8 mouse cellular contexts compared by ENCODE assay signal in genomic region chr7:30859290-30859634, GRCm38 (mm10). TPM values are rescaled to one million over a fixed set of nuclear protein-coding genes. Genes with fewer than 3 reads are reported as not detected.
DNase-seq lines count a peak whose midpoint lies in the region; ATAC-seq and TF ChIP-seq lines count a peak whose summit lies in the region.

No protein-coding gene starts in this region.

- ATAC-seq in liver, embryonic 12.5 days: peak; percentile 42; the same call in 1 of the 2 replicates
- 0 out of 2 replicates have a peak, but pooled peaks have one; percentile 2 for ATAC-seq in neural tube, embryonic 11.5 days (ENCODE audit: insufficient read depth, low FRiP score, low TSS enrichment)
- peak; percentile 56 for ATAC-seq in stomach, postnatal 0 days (ENCODE audit: low FRiP score, low TSS enrichment)

- no peak for TF ChIP-seq EP300 in stomach, postnatal 0 days (optimal IDR thresholded peaks at IDR 0.05)

- TF ChIP-seq CTCF in stomach, postnatal 0 days (IDR thresholded peaks at IDR 0.05; ENCODE audit: low read depth): peak; percentile 92

- H3K4me2 ChIP-seq in liver, embryonic 12.5 days: no peak overlapping the region
- no peak overlapping the region for H3K4me2 ChIP-seq in neural tube, embryonic 11.5 days (ENCODE audit: low read depth)
- H3K4me2 ChIP-seq in stomach, postnatal 0 days (replicated peaks; ENCODE audit: low read depth): no peak overlapping the region

- H3K9me3 ChIP-seq in liver, embryonic 12.5 days (replicated peaks): no peaks in the 10 kb centered on the region
- H3K9me3 ChIP-seq in neural tube, embryonic 11.5 days (ENCODE audit: control insufficient read depth, low read length): no peaks in the 10 kb centered on the region
- H3K9me3 ChIP-seq in stomach, postnatal 0 days (ENCODE audit: control insufficient read depth, low read length): no peaks in the 10 kb centered on the region

- H3K4me1 ChIP-seq in liver, embryonic 12.5 days: peaks cover 14% of the 10 kb centered on the region
- no peaks in the 10 kb centered on the region for H3K4me1 ChIP-seq in neural tube, embryonic 11.5 days (ENCODE audit: control insufficient read depth, insufficient read depth, low read length)
- H3K4me1 ChIP-seq in stomach, postnatal 0 days (replicated peaks; ENCODE audit: control insufficient read depth, insufficient read depth): no peaks in the 10 kb centered on the region

- peak; percentile 57 to 66 for DNase-seq in urinary bladder, adult 18-20 months (ENCODE audit: low spot score in 2 of 2)
- no peak for DNase-seq in urinary bladder, postnatal 10 days (ENCODE audit: low spot score)
- DNase-seq in embryo, embryonic 10 days (ENCODE audit: low spot score): peak; percentile 84
- DNase-seq in heart, adult 8-10 months (ENCODE audit: low spot score): peak; percentile 28
- peak; percentile 87 for DNase-seq in kidney, postnatal 10 days
- peak; percentile 76 for DNase-seq in neural tube, embryonic 11.5 days (ENCODE audit: low spot score)
- DNase-seq in stomach, postnatal 0 days (ENCODE audit: low spot score): peak; percentile 84

- H3K9ac ChIP-seq in liver, embryonic 12.5 days: no peak overlapping the region
- H3K9ac ChIP-seq in neural tube, embryonic 11.5 days (ENCODE audit: low read length): no peak overlapping the region
- H3K9ac ChIP-seq in stomach, postnatal 0 days (ENCODE audit: low read length): no peak overlapping the region

- no peaks in the 10 kb centered on the region; the same call in 1 of the 2 replicates for H3K27me3 ChIP-seq in liver, embryonic 12.5 days (replicated peaks)
- no peaks in the 10 kb centered on the region for H3K27me3 ChIP-seq in neural tube, embryonic 11.5 days (ENCODE audit: control insufficient read depth, insufficient read depth, low read length)
- H3K27me3 ChIP-seq in stomach, postnatal 0 days (ENCODE audit: control insufficient read depth, insufficient read depth, low read length): no peaks in the 10 kb centered on the region

- no peak overlapping the region for H3K4me3 ChIP-seq in liver, embryonic 12.5 days
- no peak overlapping the region for H3K4me3 ChIP-seq in neural tube, embryonic 11.5 days (ENCODE audit: low read depth, low read length)
- H3K4me3 ChIP-seq in stomach, postnatal 0 days (ENCODE audit: low read depth, low read length): no peak overlapping the region

- no peak overlapping the region for H3K27ac ChIP-seq in liver, embryonic 12.5 days
- H3K27ac ChIP-seq in neural tube, embryonic 11.5 days (ENCODE audit: low read depth, low read length): no peak overlapping the region
- no peak overlapping the region for H3K27ac ChIP-seq in stomach, postnatal 0 days (replicated peaks)

- H3K36me3 ChIP-seq in liver, embryonic 12.5 days: no peaks in the 10 kb centered on the region
- no peaks in the 10 kb centered on the region for H3K36me3 ChIP-seq in neural tube, embryonic 11.5 days (ENCODE audit: control insufficient read depth, insufficient read depth, low read length)
- no peaks in the 10 kb centered on the region for H3K36me3 ChIP-seq in stomach, postnatal 0 days (ENCODE audit: control insufficient read depth, insufficient read depth, low read length)

RNA-seq across cellular contexts. Expression of gene Ffar1, which starts 2.1 kb away (rescaled TPM):
- not detected for total RNA-seq in heart, adult 8-10 months (2022)
- polyA plus RNA-seq in liver, embryonic 12.5 days (2016; fragmentation: Nextera tagmentation; extraction: Ambion mirVana): not detected in 2 replicates
- 0.05 TPM in 1 of 2 replicates, not detected in the other for polyA plus RNA-seq in neural tube, embryonic 11.5 days (2014; fragmentation: Nextera tagmentation; extraction: Ambion mirVana)
- polyA plus RNA-seq in stomach, postnatal 0 days (2015; fragmentation: Nextera tagmentation; extraction: Ambion mirVana): 0.04 and 0.06 TPM in 2 replicates

RNA-seq across cellular contexts. Expression of gene Ffar3, which starts 3.3 kb away (rescaled TPM):
- not detected for total RNA-seq in heart, adult 8-10 months (2022)
- polyA plus RNA-seq in liver, embryonic 12.5 days (2016; fragmentation: Nextera tagmentation; extraction: Ambion mirVana): not detected in 2 replicates
- not detected in 2 replicates for polyA plus RNA-seq in neural tube, embryonic 11.5 days (2014; fragmentation: Nextera tagmentation; extraction: Ambion mirVana)
- 0.22 and 0.30 TPM in 2 replicates for polyA plus RNA-seq in stomach, postnatal 0 days (2015; fragmentation: Nextera tagmentation; extraction: Ambion mirVana)

RNA-seq across cellular contexts. Expression of gene Cd22, which starts 20.9 kb away (rescaled TPM):
- total RNA-seq in heart, adult 8-10 months (2022): 1 to 10 TPM in 1 of 4 experiments, under 1 TPM in 3; 0.52 to 1.0 (median 0.71) TPM
- polyA plus RNA-seq in liver, embryonic 12.5 days (2016; fragmentation: Nextera tagmentation; extraction: Ambion mirVana): 0.21 and 0.38 TPM in 2 replicates
- polyA plus RNA-seq in neural tube, embryonic 11.5 days (2014; fragmentation: Nextera tagmentation; extraction: Ambion mirVana): 0.05 TPM in 1 of 2 replicates, not detected in the other
- 0.05 and 0.07 TPM in 2 replicates for polyA plus RNA-seq in stomach, postnatal 0 days (2015; fragmentation: Nextera tagmentation; extraction: Ambion mirVana)

RNA-seq across cellular contexts. Expression of gene Ffar2, which starts 35.7 kb away (rescaled TPM):
- under 1 TPM in 2 of 4 experiments, not detected in 2; 0.25 to 0.46 TPM for total RNA-seq in heart, adult 8-10 months (2022)
- polyA plus RNA-seq in liver, embryonic 12.5 days (2016; fragmentation: Nextera tagmentation; extraction: Ambion mirVana): 0.21 and 0.53 TPM in 2 replicates
- not detected in 2 replicates for polyA plus RNA-seq in neural tube, embryonic 11.5 days (2014; fragmentation: Nextera tagmentation; extraction: Ambion mirVana)
- polyA plus RNA-seq in stomach, postnatal 0 days (2015; fragmentation: Nextera tagmentation; extraction: Ambion mirVana): 1.7 TPM in 2 replicates

RNA-seq across cellular contexts. Expression of gene Mag, which starts 55.4 kb away (rescaled TPM):
- not detected for total RNA-seq in heart, adult 8-10 months (2022)
- 0.13 and 0.20 TPM in 2 replicates for polyA plus RNA-seq in liver, embryonic 12.5 days (2016; fragmentation: Nextera tagmentation; extraction: Ambion mirVana)
- 0.16 and 0.41 TPM in 2 replicates for polyA plus RNA-seq in neural tube, embryonic 11.5 days (2014; fragmentation: Nextera tagmentation; extraction: Ambion mirVana)
- 0.33 and 0.36 TPM in 2 replicates for polyA plus RNA-seq in stomach, postnatal 0 days (2015; fragmentation: Nextera tagmentation; extraction: Ambion mirVana)

Comparison
In these comparisons a context has a peak if more than half of its experiments do, and no peak if none do; other contexts are left out.
1. ATAC-seq: peak in every context shown above with its lines; median percentile 56 in stomach, postnatal 0 days; 42 in liver, embryonic 12.5 days; 2 in neural tube, embryonic 11.5 days.